Mouse (Mus musculus) cerebellum, postnatal 10 days (tissue): ENCODE results near the gene Fgf2.

Experiments used
- DNase-seq, 2 experiments: peaks; one replicate each; pipeline ENCODE4 v3.0.0; 2021; ENCODE audit warnings: mixed read lengths in 2 of 2

Gene Fgf2

DNA sequence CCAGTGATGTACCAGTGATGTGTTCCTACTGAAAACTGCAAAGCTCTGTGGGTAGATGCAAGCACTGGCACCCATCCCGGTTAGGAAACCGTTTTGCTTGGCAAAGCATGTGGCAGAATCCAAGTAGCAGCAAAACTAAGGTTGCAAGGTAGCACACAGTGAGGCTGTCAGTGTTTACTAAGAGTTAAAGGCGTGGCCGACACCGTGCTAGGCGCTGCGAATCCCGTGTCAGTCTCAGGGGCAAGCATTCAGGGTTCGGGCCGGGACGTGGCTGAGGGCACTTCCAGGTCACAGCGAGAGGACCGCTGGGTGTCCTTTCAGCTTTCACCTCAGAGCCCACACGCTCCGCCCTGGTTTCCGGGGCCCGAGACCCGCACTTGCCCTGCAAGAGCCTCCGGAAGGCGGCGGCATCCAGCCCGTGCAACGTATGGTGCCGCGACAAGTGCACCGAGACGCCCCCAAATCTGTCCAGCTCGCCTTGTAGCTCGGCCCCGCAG, 70.9 kb downstream of the Fgf2 start:
- DNase-seq = peak; percentile 79 to 85

DNA sequence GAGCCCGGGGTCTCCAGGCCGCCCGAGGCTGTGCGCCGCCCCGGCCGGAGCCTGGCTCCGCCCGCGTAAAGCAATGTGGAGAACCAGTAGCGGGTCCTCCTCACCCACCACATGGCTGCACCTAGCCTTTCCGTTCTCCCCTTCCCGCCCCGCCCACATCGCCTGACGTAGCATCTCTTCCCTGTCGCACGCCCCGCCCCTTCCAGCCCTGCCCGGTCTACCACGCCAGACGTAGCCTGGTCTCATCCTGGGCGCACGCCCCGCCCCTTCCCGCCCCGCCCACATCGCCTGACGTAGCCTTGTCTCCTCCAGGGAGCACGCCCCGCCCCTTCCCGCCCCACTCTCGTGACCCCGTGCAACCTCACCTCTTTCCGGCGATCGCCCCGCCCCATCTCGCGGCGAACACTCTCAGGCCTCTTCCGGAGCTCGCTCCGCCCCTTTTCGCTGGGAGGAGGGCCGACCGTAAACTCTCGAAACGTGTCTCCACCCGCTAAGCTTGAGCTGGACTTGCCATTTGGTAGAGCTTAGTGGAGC, 71.4 kb downstream of the Fgf2 start, which contains the start of gene Spata5:
Gene Spata5, plus strand, starts transcription at position 439 of the 534 bp plus-strand sequence.
- DNase-seq = peak; percentile 100

- peak; percentile 97 to 98 for DNase-seq
Measured at GRCm38 (mm10) chr3:37420072-37420471, 71.9 kb downstream of the Fgf2 start, which contains the start of gene Nudt6. Nudt6 (minus strand) TSS chr3:37420211.

DNA sequence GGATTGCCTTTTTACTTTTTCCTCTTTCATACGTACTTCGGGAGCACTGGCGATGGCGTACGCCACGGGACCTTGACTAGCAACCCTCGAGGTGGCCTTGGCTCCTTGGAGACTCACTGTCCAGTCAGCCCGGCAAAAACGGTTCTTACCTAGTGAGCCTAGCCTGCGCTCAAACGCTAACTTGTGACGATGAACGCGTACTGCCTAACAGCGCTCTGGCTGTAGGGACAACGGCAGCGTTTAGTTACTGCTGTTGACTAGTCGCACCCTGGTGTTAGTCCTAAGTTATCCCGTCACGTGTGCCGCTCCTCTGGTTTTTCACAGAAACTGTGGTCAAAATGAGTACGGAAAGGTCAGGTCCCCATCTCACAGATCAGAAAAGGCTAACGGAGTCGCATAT, 72.5 kb downstream of the Fgf2 start:
- DNase-seq = no peak

- DNase-seq = no peak
Measured at GRCm38 (mm10) chr3:37421179-37421578, 73.0 kb downstream of the Fgf2 start.

GRCm38 (mm10) chr3:37426069-37426468, 77.9 kb downstream of the Fgf2 start:
- DNase-seq = no peak

GRCm38 (mm10) chr3:37430359-37430758, 82.2 kb downstream of the Fgf2 start:
- DNase-seq = no peak

GRCm38 (mm10) chr3:37439770-37440169, 91.6 kb downstream of the Fgf2 start:
- DNase-seq = no peak

DNA sequence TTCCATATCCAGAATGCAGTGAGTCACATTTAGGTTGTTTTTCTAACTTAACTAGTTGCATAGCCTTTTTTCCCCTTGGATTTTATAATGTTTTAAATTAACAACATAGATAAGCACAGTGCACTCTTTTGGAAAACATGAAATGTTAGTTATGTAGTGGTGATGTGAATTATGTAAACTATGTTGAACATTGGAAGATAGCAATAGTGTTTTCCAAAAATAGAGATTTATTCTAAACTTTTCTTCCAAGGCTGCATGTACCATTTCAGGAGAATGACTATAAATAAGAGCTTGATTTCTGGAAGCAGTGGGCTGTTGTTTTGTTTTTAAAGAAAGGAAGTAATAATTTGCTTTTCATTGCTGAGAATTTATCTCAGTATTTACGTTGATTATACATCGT, 95.3 kb downstream of the Fgf2 start:
- DNase-seq = no peak

DNA sequence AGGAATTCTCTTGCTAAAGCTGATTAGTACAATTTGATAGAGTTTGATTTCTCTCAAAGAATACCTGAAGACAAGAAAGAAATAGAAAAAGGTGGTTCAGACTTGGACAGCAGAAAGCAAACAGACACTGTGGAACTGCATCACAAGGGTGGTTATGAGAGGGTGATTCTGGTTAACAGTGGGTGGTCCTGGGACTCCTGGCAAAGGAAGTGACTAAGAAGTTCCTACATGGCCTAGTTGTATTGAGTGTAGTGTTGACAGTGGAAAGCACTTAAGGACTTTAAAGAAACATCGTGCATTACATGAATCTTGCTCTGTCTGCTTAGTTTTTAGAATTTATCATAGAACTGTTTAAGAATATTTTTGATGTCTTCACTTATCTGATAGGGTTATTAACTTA, 107.8 kb downstream of the Fgf2 start:
- DNase-seq = no peak
